Mouse (Mus musculus): ENCODE results near the gene Fbln5.

DNA sequence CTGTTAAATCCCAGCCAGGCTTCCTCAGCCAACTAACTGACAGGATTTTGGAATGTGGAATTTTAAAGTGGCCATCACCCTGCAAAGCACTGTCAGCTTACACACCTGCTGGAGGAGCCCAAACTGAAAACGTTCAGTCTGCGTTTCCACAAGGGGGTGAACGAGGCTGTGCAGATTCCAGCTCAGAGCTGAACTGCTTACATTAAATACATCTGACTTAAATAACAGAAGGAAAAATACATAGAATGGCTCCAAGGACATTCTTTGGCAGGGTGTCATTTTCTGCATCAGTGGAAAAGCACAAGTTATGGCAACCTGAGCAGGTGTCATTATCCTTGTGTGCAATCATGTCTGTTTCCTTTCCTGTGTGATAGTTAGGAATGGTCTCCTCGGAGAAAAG lies 44.7 kb downstream of the Fbln5 start:
- TF ChIP-seq POLR2A (IDR thresholded peaks at IDR 0.05; ENCODE audit: insufficient read length, low read depth): no peak
- no peak for TF ChIP-seq CEBPB (IDR thresholded peaks at IDR 0.05; ENCODE audit: insufficient read depth, poor library complexity, severe bottlenecking)
- TF ChIP-seq USF1 (IDR thresholded peaks at IDR 0.05; ENCODE audit: low read depth): no peak
- TF ChIP-seq MAX (IDR thresholded peaks at IDR 0.05; ENCODE audit: low read depth): no peak
- no peak for TF ChIP-seq E2F4 (IDR thresholded peaks at IDR 0.05; ENCODE audit: insufficient read depth)
- TF ChIP-seq MYOG (IDR thresholded peaks at IDR 0.05; ENCODE audit: control insufficient read depth in 1 of 3, insufficient read depth in 1 of 3, insufficient read length in 2 of 3, low read depth in 2 of 3): no peak
- no peak for TF ChIP-seq TCF3 (IDR thresholded peaks at IDR 0.05; ENCODE audit: insufficient read length, low read depth)
- TF ChIP-seq POLR2AphosphoS2 (IDR thresholded peaks at IDR 0.05; ENCODE audit: insufficient read length, low read depth): no peak
